Mouse (Mus musculus) cortical plate, adult 2 months (tissue): ENCODE data around the gene Vmn2r91. TPM values are rescaled to one million over a fixed set of nuclear protein-coding genes. Genes with fewer than 3 reads are reported as not detected.
"Not testable (repeated sequence)": the region's sequence is repeated elsewhere in the genome, so short reads cannot be mapped to it uniquely, and the experiment has no call there.

ENCODE experiments used
- H3K27ac ChIP-seq: fragments of 200-500 bp; 2 replicates; pipeline ENCODE4 v1.5.1; 2012; ENCODE audit warnings: low read length, control low read depth, inconsistent platforms; ENCODE audit not compliant: insufficient read depth
- H3K4me1 ChIP-seq: fragments of 200-500 bp; 2 replicates; pipeline ENCODE4 v1.6.1; 2011; ENCODE audit warnings: low read length; ENCODE audit not compliant: control insufficient read depth, insufficient read depth
- H3K4me3 ChIP-seq: fragments of 200-500 bp; 2 replicates; pipeline ENCODE4 v1.5.1; 2011; ENCODE audit warnings: mild to moderate bottlenecking, low read length, control low read depth; ENCODE audit not compliant: insufficient read depth
- CTCF ChIP-seq: fragments of 200-500 bp; IDR thresholded peaks from 2 replicates; pipeline ENCODE4 v1.5.1; 2011; ENCODE audit warnings: mild to moderate bottlenecking, control low read depth, low read length; ENCODE audit not compliant: insufficient read depth; ENCODE audit errors: extremely low read depth
- POLR2A ChIP-seq: fragments of 200-500 bp; IDR thresholded peaks from 2 replicates; pipeline ENCODE4 v1.6.1; 2011; ENCODE audit warnings: mild to moderate bottlenecking, low read length, control low read depth; ENCODE audit not compliant: insufficient read depth; ENCODE audit errors: extremely low read depth
- polyA plus RNA-seq: library from polyadenylated mRNA; depleted of rRNA; stranded (reverse); fragments of >200 nt; gene quantifications from 2 replicates; pipeline ENCODE4 v1.2.3, GENCODE M21; 2012; rRNA removed

Vmn2r91 gene
- polyA plus RNA-seq = not detected in 2 replicates

DNA sequence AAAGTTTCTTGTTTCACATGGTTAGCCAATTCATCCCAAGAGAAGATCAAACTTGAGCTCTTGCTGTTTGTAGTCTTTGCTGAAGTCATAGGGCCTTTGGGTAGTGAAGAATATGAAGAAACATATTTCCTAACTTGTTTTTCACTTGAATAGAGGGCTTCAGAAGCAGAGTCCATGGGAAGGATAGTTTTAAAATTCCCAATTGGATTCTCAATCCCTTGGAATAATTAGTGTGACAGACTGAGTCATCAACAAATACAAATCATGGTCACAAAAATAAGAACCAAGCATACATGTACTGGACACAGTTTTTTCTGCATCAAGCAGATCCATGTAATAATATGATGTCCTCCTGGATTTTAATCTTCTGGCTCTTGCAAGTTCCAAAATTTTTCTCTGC is at the start of gene Vmn2r91:
TSS of gene Vmn2r91 (plus strand) at position 301 of the 400 bp plus-strand sequence.
- H3K27ac ChIP-seq, H3K4me1 ChIP-seq, H3K4me3 ChIP-seq: not testable (repeated sequence)

DNA sequence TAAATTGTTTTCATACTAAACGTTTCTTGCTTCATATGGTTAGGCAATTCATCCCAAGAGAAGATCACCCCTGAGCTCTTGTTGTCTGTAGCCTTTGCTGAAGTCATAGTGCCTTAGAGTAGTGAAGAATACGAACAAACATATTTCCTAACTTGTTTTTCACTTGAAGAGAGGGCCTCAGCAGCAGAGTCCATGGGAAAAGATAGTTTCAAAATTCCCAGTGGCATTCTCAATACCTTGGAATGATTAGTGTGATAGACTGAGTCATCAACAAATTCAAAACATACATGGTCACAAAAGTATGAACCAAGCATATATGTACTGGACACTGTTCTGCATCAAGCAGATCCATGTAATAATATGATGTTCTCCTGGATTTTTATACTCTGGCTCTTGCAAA is 35.7 kb upstream of the Vmn2r91 start, which contains the start of gene Vmn2r124:
TSS of gene Vmn2r124 (plus strand) at position 301 of the 400 bp plus-strand sequence.
- Histone ChIP-seq H3K4me3 (no peak within 1 kb of the TSS), H3K4me1 (no peaks in the 10 kb centered on the region), H3K27ac (no peak within 1 kb of the TSS)
- TF ChIP-seq CTCF (no peak), POLR2A (no peak)

DNA sequence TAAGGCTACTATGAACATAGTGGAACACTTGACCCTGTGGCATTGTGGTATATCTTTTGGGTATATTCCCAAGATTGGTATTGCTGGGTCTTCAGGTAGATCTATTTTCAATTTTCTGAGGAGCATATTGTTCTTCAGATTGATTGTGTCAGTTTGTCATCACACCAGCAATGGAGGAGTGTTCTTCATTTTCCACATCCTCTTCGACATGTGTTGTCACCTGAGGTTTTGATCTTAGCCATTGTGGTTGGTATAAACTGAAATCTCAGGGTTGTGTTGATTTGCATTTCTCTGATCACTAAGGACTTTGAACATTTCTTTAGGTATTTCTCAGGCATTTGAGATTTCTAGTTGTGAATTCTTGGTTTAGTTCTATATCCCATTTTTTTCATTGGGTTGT is 10.8 kb downstream of the Vmn2r91 start:
- H3K27ac ChIP-seq, H3K4me1 ChIP-seq, H3K4me3 ChIP-seq: not testable (repeated sequence)

DNA sequence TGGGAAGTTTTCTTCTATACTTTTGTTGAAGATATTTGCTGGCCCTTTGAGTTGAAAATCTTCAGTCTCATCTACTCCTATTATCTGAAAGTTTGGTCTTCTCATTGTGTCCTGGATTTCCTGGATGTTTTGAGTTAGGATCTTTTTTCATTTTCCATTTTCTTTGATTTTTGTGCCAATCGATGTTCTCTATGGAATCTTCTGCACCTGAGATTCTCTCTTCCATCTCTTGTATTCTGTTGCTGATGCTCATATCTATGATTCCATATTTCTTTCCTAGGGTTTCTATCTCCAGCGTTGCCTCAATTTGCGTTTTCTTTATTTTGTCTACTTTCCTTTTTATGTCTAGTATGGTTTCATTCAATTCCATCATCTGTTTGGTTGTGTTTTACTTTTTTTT is 17.4 kb downstream of the Vmn2r91 start:
- H3K27ac ChIP-seq, H3K4me1 ChIP-seq, H3K4me3 ChIP-seq: not testable (repeated sequence)

DNA sequence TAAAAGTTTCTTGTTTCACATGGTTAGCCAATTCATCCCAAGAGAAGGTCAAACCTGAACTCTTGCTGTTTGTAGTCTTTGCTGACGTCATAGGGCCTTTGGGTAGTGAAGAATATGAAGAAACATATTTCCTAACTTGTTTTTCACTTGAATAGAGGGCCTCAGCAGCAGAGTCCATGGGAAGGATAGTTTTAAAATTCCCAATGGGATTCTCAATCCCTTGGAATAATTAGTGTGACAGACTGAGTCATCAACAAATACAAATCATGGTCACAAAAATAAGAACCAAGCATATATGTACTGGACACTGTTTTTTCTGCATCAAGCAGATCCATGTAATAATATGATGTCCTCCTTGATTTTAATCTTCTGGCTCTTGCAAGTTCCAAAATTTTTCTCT is 66.8 kb downstream of the Vmn2r91 start, which contains the start of gene Vmn2r92:
TSS of gene Vmn2r92 (plus strand) at position 301 of the 400 bp plus-strand sequence.
- H3K27ac ChIP-seq, H3K4me1 ChIP-seq, H3K4me3 ChIP-seq: not testable (repeated sequence)

DNA sequence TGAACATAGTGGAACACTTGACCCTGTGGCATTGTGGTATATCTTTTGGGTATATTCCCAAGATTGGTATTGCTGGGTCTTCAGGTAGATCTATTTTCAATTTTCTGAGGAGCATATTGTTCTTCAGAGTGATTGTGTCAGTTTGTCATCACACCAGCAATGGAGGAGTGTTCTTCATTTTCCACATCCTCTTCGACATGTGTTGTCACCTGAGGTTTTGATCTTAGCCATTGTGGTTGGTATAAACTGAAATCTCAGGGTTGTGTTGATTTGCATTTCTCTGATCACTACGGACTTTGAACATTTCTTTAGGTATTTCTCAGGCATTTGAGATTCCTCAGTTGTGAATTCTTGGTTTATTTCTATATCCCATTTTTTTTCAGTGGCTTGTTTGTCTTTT is 76.4 kb downstream of the Vmn2r91 start:
- not testable (repeated sequence) for H3K4me3 ChIP-seq, H3K4me1 ChIP-seq, H3K27ac ChIP-seq

Other genes starting within 250 kb of the Vmn2r91 start
- 0.58 and 0.61 TPM in 2 replicates for gene Has1, start 229.8 kb upstream of the Vmn2r91 start, polyA plus RNA-seq
- gene Fpr1, start 201.1 kb upstream of the Vmn2r91 start, polyA plus RNA-seq = not detected in 2 replicates
- 0.65 and 0.85 TPM in 2 replicates for gene Fpr2, start 197.2 kb upstream of the Vmn2r91 start, polyA plus RNA-seq
- not detected in 2 replicates for gene Fpr3, start 197.2 kb upstream of the Vmn2r91 start, polyA plus RNA-seq
- gene Fpr-rs4, start 63.3 kb upstream of the Vmn2r91 start, polyA plus RNA-seq = not detected in 2 replicates
- gene Vmn2r124, start 35.6 kb upstream of the Vmn2r91 start, polyA plus RNA-seq = not detected in 2 replicates
- not detected in 2 replicates for gene Vmn2r92, start 66.9 kb downstream of the Vmn2r91 start, polyA plus RNA-seq
- not detected in 2 replicates for gene Vmn2r94, start 192.7 kb downstream of the Vmn2r91 start, polyA plus RNA-seq
- not detected in 2 replicates for gene Vmn2r93, start 213.1 kb downstream of the Vmn2r91 start, polyA plus RNA-seq